Mouse (Mus musculus) heart, adult 11 months (tissue): ENCODE results near the gene Casp8ap2.

Experiments
- DNase-seq: peaks from one replicate; pipeline ENCODE4 v3.0.0; 2022

Casp8ap2 gene

GRCm38 (mm10) chr4:32669825-32670224, 54.6 kb downstream of the Casp8ap2 start:
- DNase-seq = no peak

DNA sequence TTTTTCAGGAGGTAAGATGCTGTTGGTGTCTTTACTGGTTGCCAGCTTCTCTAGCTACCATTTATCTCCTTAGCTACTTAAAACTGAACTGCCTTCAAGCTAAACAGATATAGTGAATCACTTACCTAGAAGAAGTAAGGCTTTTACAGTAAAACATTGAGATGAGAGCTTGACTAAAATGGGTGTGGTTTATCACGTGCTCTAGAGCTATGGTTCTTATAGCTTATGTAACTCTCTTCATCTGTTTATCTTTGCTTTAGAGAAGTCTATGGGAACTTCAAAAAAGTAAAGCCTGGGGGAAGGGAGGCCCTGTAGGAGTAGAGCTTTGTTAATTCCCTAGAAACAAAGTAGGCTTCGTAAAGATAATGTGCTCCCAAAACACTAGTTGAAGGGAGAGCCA, 58.8 kb downstream of the Casp8ap2 start:
- no peak for DNase-seq

DNA sequence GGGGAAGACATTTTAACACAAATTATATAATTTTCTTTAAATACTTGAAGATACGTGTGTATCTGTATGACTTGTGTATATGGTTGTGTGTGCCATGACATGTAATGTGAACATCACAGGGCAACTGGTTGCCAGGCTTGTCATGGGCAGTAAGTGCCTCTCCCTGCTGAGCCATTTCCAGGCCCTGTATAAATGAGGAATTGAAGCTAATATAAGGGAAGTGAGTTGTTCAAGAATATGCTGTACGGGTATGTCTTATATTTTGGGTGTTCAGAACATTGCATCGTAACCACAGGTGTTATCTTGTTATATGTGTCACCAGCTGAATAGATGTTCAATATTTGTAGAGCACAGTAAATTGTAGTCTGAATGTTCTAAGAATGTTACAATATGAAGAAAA, 62.2 kb downstream of the Casp8ap2 start:
- DNase-seq = no peak

GRCm38 (mm10) chr4:32680843-32681242, 65.6 kb downstream of the Casp8ap2 start:
- DNase-seq = no peak

- no peak for DNase-seq
Observed at GRCm38 (mm10) chr4:32682471-32682870, 67.2 kb downstream of the Casp8ap2 start.

- no peak for DNase-seq
Observed at GRCm38 (mm10) chr4:32683061-32683582, 67.9 kb downstream of the Casp8ap2 start.
